Mouse (Mus musculus) bone marrow macrophage, adult 2 months (primary cell): ENCODE measurements at regions not wholly inside any gene's neighbourhood (a gene's known extent, or its start where the extent isn't known, plus 50 kb on each side); places are given as distances from the start of the nearest gene placed in this dataset.

Experiments
- CTCF ChIP-seq: IDR thresholded peaks from 2 replicates; pipeline ENCODE4 v1.5.1; 2012; ENCODE audit warnings: low read depth, mild to moderate bottlenecking, low read length, moderate library complexity
- POLR2A ChIP-seq: IDR thresholded peaks from 2 replicates; pipeline ENCODE4 v1.6.1; 2012; ENCODE audit warnings: mild to moderate bottlenecking, low read depth, low read length, borderline replicate concordance

GRCm38 (mm10) chr16:5790161-5790560 is 95.0 kb upstream of the Rbfox1 start:
- TF ChIP-seq CTCF: no peak
- no peak for TF ChIP-seq POLR2A
